Comparison of ENCODE assay signal across 8 mouse cellular contexts in the genomic region with DNA sequence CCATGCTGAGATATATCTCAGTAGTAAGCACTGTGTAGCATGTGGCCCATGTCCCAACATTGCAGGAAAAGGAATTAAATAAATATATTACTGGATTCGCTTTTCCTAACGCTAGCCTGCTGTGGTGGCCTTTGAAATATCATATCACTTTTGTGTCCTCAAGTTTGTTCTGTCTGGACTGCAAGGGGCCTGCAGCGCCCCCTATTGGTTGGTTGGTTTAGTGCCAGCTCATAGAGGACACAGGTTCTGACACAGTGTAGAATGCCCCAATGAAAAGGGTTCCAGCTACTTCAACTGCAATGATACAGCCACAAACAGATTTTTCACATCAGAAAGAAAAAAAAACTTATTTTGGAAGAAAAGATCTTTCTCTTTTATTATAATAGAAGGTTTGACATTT. TPM values are rescaled to one million over a fixed set of nuclear protein-coding genes. Genes with fewer than 3 reads are reported as not detected.
DNase-seq lines count a peak whose midpoint lies in the region; ATAC-seq and TF ChIP-seq lines count a peak whose summit lies in the region.
"Had no signal": no experiment of that assay in that cellular context is flagged by ENCODE, and none has a peak within 500 bp of the region (broad histone marks: within the 10 kb centered on the region; RNA-seq: fewer than 3 reads in every experiment).

No protein-coding gene starts in this region.

- DNase-seq in kidney, adult 2 months: peak; percentile 27
- peak; percentile 62 for DNase-seq in MEL (ENCODE audit: low read depth, low spot score)
- peak; percentile 29 for DNase-seq in c-Kit-positive CD71-positive TER-119-negative erythroid progenitor cells, embryonic 14.5 days (ENCODE audit: low read depth)
- DNase-seq in retina, postnatal 1 day: peak; percentile 38
- DNase-seq in left cerebral cortex, adult 8-10 months (ENCODE audit: low spot score in 2 of 2): no peak

- no peak overlapping the region for H3K4me2 ChIP-seq in kidney, embryonic 14.5 days (replicated peaks; ENCODE audit: low read depth, low read length)

- no peaks in the 10 kb centered on the region for H3K36me3 ChIP-seq in kidney, adult 2 months (ENCODE audit: control insufficient read depth, insufficient read depth, low read length)
- H3K36me3 ChIP-seq in kidney, embryonic 14.5 days (ENCODE audit: control insufficient read depth, insufficient read depth, low read length): no peaks in the 10 kb centered on the region
- no peaks in the 10 kb centered on the region for H3K36me3 ChIP-seq in MEL (ENCODE audit: control insufficient read depth in 1 of 2, insufficient read depth in 2 of 2, low read length in 2 of 2)

- no peaks in the 10 kb centered on the region for H3K27me3 ChIP-seq in kidney, adult 2 months (replicated peaks; ENCODE audit: control insufficient read depth, insufficient read depth, low read length)
- H3K27me3 ChIP-seq in kidney, embryonic 14.5 days (ENCODE audit: control insufficient read depth, insufficient read depth, low read length): no peaks in the 10 kb centered on the region
- H3K27me3 ChIP-seq in MEL (ENCODE audit: control insufficient read depth in 1 of 2, insufficient read depth in 2 of 2, low read length in 2 of 2): no peaks in the 10 kb centered on the region; a peak in 1 of 4 replicates

- WGBS in kidney, adult 2 months: 52% methylated on average over 3 of the region's 3 CpGs
- WGBS in kidney, embryonic 14.5 days: 40% methylated on average over 3 of the region's 3 CpGs

- no peak for TF ChIP-seq POLR2A in kidney, adult 2 months (IDR thresholded peaks at IDR 0.05; ENCODE audit: low read depth, low read length)
- TF ChIP-seq POLR2A in MEL (IDR thresholded peaks at IDR 0.05; ENCODE audit: control insufficient read depth in 1 of 2, insufficient read depth in 1 of 2, low read depth in 1 of 2, low read length in 2 of 2, poor library complexity in 1 of 2): no peak

- H3K4me1 ChIP-seq in kidney, adult 2 months (ENCODE audit: control insufficient read depth, insufficient read depth, low read length): peaks cover 11% of the 10 kb centered on the region; the same call in 1 of the 2 replicates
- H3K4me1 ChIP-seq in kidney, embryonic 14.5 days (ENCODE audit: control insufficient read depth, insufficient read depth, low read length): no peaks in the 10 kb centered on the region; the same call in 1 of the 2 replicates
- no peaks in the 10 kb centered on the region for H3K4me1 ChIP-seq in MEL (ENCODE audit: control insufficient read depth in 1 of 2, insufficient read depth in 2 of 2, low read length in 2 of 2)

- TF ChIP-seq RAD21 in MEL (IDR thresholded peaks at IDR 0.05; ENCODE audit: low read depth, low read length): peak; percentile 37

- H3K9me3 ChIP-seq in kidney, embryonic 14.5 days (ENCODE audit: control insufficient read depth, low read length): no peaks in the 10 kb centered on the region
- no peaks in the 10 kb centered on the region for H3K9me3 ChIP-seq in MEL (replicated peaks; ENCODE audit: insufficient read depth, low read length)

- H3K27ac ChIP-seq in kidney, adult 2 months (ENCODE audit: insufficient read depth, low read depth, low read length): no peak overlapping the region
- no peak overlapping the region for H3K27ac ChIP-seq in kidney, embryonic 14.5 days (ENCODE audit: low read depth, low read length)
- no peak overlapping the region for H3K27ac ChIP-seq in MEL (ENCODE audit: control insufficient read depth, low read depth, low read length)

- peak; percentile 36 for TF ChIP-seq CTCF in kidney, adult 2 months (conservative IDR thresholded peaks at IDR 0.05; ENCODE audit: insufficient read depth, insufficient read length, low read depth, low read length)
- TF ChIP-seq CTCF in MEL (IDR thresholded peaks at IDR 0.05 in 2 of 3, conservative IDR thresholded peaks at IDR 0.05 in 1 of 3; ENCODE audit: control insufficient read depth in 1 of 3, insufficient read depth in 1 of 3, low read depth in 2 of 3, low read length in 3 of 3, poor library complexity in 1 of 3, severe bottlenecking in 1 of 3): peak; percentile 65 to 82 (median 71)

- no peaks in the 10 kb centered on the region for H3K79me2 ChIP-seq in MEL (ENCODE audit: control insufficient read depth, insufficient read depth, low read length, poor library complexity)

- no peak for TF ChIP-seq EP300 in MEL (IDR thresholded peaks at IDR 0.05; ENCODE audit: low read depth in 1 of 2, low read length in 2 of 2)

- ATAC-seq in kidney, embryonic 14.5 days (ENCODE audit: low FRiP score, low TSS enrichment): no peak
- ATAC-seq in monocyte, adult 5-6 weeks (replicated peaks; ENCODE audit: insufficient number of reproducible peaks, low FRiP score, low TSS enrichment, poor library complexity, severe bottlenecking): no peak

- no peak overlapping the region for H3K4me3 ChIP-seq in kidney, adult 2 months (ENCODE audit: insufficient read depth, low read depth, low read length)
- H3K4me3 ChIP-seq in kidney, embryonic 14.5 days (ENCODE audit: low read length): no peak overlapping the region
- no peak overlapping the region for H3K4me3 ChIP-seq in MEL (ENCODE audit: control insufficient read depth in 1 of 2, insufficient read depth in 1 of 2, low read depth in 2 of 2, low read length in 2 of 2)
- H3K4me3 ChIP-seq: myocyte had no signal

- H3K9ac ChIP-seq in kidney, embryonic 14.5 days (ENCODE audit: low read depth, low read length): no peak overlapping the region
- H3K9ac ChIP-seq in MEL (ENCODE audit: control insufficient read depth, low read depth, low read length, poor library complexity, severe bottlenecking): no peak overlapping the region

TF ChIP-seq in MEL, 35 proteins besides CTCF, POLR2A, EP300 and RAD21:
- no peak for TF ChIP-seq TCF12 (IDR thresholded peaks at IDR 0.05; ENCODE audit: low read depth, low read length)
- peak; percentile 35 for TF ChIP-seq SMC3 (IDR thresholded peaks at IDR 0.05; ENCODE audit: low read depth, low read length)

RNA-seq across cellular contexts. Expression of gene Cdkn3, which starts 34.6 kb away (rescaled TPM):
- 0.31 and 0.57 TPM in 2 replicates for polyA plus RNA-seq in kidney, adult 2 months (2012; rRNA removed)
- polyA plus RNA-seq in kidney, embryonic 14.5 days (2014; fragmentation: Nextera tagmentation; extraction: Ambion mirVana): 48.1 and 63.2 TPM in 2 replicates
- 15.7 and 17.6 TPM in 2 replicates for total RNA-seq in MEL (2012; rRNA removed)
- polyA plus RNA-seq in MEL (2012; ENCODE audit: insufficient read depth in 1 of 2, insufficient read length in 2 of 2, low read depth in 1 of 2, low replicate concordance in 2 of 2, missing spikeins in 1 of 2): 10 to 100 TPM in 1 of 2 experiments, not detected in 1; 19.6 TPM
- total RNA-seq in monocyte, adult 5-6 weeks (2017): 4.8 to 14.7 TPM in 2 of 3 replicates, not detected in the other
- 1 to 10 TPM in 2 of 4 experiments, under 1 TPM in 2; 0.74 to 3.1 (median 1.2) TPM for total RNA-seq in left cerebral cortex, adult 8-10 months (2022)

Comparison
In these comparisons a context has a peak if more than half of its experiments do, and no peak if none do; other contexts are left out.
1. DNase-seq: peak in kidney, adult 2 months (single experiment), MEL (single experiment), c-Kit-positive CD71-positive TER-119-negative erythroid progenitor cells, embryonic 14.5 days (single experiment) and retina, postnatal 1 day (single experiment); none in left cerebral cortex, adult 8-10 months (0 of 2).